Mouse (Mus musculus) stomach, postnatal 0 days (tissue): ENCODE results near the gene Bbc3.

Source experiments
- CTCF ChIP-seq: IDR thresholded peaks from 2 replicates; pipeline ENCODE4 v1.5.1; 2016; ENCODE audit warnings: antibody characterized with exemption, low read depth, mild to moderate bottlenecking, moderate library complexity
- EP300 ChIP-seq: optimal IDR thresholded peaks from 2 replicates; pipeline ENCODE3; 2016; ENCODE audit warnings: antibody characterized with exemption

GRCm38 (mm10) chr7:16366133-16366646 is 58.0 kb downstream of the Bbc3 start:
- no peak for TF ChIP-seq CTCF
- TF ChIP-seq EP300 = no peak
